Mouse (Mus musculus) urinary bladder, postnatal 10 days (tissue): Measurements from ENCODE around the gene Ndufs3.

Experiments
- DNase-seq: peaks from one replicate; pipeline ENCODE4 v3.0.0; 2022; ENCODE audit warnings: low spot score

Ndufs3 gene

DNA sequence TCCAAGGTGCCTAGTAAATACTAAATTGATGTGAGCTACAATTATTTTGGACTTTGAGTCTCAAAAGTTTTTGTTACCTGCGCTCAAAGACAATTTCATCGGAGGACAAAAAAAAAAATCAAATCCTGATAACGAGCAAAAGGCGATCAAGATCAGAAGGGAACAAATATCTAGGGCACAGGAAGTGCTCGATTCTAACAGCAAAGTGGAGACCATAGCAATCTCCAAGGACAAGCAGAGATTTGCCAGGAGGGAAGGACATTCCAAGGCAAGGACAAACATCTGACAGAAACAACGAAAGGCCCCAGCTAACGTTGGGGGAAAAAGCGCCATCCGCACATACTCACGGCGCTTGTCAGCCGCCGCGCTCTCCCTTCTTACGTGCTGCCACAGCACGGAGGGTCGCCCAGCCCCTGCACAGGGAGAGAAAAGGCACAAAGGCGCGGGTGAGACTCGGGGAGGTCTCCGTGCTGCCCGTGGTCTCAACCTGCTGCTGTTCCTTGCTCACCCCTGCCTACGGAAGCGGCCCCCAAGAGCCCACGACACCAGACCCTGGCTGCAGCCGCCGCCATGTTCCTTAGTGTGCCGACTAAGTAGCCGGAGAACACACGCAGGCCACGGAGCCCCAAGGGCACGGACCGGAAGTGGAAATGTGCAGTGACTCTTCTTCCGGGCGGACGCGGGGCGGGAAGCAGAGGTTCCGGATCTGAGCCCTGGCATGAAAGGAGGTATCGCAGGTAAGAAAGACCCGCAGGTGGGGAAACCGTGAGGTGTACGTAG lies at the start of gene Ndufs3, which contains the start of gene Kbtbd4:
Gene Ndufs3 (minus strand): TSS at position 752 of the 780 bp plus-strand sequence.
Gene Kbtbd4 (plus strand): TSS at position 665 of the 780 bp plus-strand sequence.
- peak; percentile 44 for DNase-seq

DNA sequence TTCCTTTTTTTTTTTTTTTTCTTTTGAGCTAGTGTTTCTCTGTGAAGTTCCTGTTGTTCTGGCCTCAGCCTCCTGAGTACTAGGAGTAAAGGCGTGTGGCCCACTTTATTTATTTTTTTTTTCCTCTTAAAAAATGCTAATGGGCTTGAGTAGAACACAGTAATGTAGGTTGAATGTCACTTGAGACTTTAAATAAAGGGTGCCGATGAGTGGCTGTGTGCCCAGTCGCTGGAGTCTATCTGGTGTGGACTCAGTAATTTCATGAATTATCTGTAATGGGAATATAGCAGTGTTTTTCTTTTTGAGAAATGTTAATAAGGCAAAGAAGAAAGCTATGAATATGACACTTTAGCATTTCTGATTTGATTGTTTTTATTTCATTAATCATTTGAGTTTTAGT lies 48.8 kb upstream of the Ndufs3 start:
- no peak for DNase-seq

DNA sequence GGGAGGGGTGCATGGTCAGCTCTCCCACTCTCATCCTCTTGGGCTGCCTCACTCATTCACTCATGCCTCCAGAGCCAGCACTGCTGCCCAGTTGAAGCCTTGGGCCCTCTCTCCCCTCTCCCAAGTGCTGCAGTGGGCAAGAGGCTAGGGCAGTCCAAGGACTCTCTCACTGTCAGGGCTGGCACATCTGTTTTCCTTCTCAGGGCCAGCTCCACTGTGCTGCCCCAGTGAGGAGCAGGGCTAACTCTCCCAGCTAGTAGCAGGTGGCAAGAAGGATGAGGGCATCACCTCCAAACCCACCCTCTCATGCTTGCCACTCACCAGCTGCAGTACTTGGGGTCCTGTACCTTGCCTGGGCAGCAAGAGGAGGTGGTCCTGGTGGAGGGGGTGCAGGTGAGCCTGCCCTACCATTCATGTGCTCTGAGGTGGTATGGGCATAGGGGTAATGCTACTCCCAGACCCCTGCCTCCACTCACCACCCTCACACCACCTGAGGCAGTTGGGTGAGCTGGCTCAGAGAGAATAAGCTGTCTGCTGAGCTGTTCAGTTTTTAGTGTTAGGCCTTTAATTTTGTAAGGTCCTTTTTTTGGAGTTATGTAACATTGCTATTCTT lies 46.1 kb upstream of the Ndufs3 start:
- DNase-seq: no peak

DNA sequence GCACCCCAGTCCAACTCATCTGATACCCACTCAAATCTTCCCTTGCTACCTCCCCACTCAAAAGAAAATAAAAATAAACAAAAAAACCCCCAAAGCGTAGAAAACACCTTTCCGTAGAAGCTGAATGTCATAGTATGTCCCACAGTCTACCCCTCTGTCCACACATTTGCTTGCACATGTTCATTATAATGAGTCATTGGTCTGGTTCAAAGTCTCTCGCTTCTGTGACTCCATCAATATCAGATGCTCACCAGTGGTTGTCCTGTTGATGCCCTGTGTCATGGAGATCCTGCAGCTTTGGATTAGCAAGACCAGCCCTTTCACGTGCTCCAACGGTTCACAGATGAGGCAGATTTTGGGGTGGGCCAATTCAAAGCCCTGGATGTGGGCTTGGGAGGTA lies 45.5 kb upstream of the Ndufs3 start:
- DNase-seq: no peak

DNA sequence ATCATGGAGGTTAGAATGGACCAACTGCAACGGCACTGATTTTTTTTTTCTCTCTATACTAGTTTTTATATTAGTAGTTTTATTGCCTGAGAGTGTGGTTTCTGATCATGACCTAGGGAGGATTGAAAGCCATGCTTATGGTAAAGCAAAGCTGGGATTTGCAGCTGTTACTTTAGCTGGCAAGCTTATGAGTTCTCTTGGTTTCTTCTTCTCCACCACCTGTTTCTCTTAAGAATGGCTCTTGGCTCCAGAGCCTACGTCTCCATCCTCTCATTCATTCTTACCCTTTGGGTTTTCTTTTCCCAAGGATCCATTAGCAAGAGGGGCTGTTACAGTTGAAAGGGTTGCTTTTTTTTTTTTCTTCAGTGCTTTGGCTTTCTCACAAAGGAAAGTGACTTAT lies 37.1 kb upstream of the Ndufs3 start:
- no peak for DNase-seq

DNA sequence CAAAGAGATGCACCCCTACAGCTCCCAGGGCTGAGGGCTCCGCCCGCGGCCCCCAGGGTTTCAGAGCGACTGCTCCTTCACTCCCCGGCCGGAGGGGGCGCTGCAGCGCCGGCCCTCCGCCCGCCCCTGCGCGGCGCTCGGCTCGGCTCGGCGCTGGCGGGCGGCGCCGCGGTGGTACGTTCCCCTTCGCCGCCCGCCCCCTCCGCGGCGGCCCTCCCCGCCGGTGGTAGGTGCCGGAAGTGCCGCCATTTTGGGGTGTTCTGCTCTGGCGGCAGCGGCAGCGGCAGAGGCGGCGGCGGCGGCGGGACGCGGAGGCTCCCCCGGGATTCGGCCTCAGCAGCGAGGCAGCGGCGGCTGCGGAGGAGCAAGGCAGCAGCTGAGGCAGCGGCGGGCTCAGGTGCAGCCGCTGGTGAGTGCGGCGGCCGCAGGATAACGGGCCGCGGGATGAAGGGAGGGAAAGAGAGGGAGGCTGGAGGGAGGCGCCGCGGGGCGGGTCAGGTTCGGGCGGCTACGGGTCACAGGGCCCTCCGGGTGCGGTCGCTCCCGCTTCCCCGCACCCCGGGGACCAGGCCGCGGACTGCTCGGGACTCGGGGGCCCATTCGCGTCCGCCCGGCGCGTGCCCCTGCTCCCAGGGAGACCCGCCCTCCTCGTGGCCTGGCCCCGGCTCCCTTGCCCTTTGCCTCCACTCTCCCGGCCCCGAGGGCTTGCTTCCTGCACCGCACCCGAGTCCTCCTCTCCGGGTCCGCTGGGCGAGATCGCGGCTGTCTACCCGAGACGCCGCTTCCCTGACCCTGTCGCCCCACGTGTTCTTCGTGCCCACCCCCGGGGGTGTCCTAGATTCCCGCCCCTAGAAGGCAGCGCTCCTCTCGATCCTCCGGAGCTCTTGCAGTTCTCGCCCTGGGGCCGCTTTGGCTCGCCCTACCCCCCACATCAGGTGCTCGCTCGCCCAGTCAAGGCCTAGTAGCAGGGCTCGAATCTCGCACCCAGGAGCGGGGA lies 35.9 kb upstream of the Ndufs3 start, which contains the start of gene Celf1:
Gene Celf1 (plus strand): TSS at position 150 of the 997 bp plus-strand sequence.
- DNase-seq: peak; percentile 29

DNA sequence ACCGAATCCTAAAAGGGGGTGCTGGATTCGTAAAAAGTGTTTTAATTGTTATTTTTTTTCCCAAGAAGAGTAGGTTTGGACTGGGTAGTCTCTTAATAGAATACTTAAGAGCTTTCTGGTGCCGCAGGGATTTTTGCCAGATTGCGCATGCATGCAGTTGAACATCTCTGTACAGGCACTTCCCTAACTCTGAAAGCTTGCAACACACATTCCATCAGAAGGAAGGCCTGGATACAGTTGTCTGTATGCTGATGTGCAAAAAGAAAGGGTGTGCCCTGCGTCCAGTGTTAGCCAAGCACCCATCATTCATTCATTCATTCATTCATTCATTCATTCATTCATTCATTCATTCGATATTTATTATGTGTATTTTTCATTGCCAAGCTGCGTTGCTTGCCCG lies 35.1 kb upstream of the Ndufs3 start:
- DNase-seq: no peak

DNA sequence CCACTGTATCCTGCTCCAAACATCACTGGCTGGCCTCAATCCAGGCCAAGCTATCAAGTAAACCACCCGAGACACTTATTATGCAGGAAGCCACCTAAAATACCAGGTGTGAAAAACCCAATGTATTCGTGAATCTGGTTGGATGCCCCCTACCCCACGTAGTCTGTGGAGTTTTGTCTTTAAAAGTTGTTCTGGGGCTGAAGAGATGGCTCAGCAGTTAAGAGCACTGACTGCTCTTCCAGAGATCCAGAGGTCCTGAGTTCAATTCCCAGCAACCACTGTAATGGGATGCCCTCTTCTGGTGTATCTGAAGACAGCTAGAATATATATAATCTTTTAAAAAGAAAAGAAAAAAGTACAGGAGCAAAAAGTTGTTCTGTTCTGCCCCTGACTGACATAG lies 33.7 kb upstream of the Ndufs3 start:
- no peak for DNase-seq

DNA sequence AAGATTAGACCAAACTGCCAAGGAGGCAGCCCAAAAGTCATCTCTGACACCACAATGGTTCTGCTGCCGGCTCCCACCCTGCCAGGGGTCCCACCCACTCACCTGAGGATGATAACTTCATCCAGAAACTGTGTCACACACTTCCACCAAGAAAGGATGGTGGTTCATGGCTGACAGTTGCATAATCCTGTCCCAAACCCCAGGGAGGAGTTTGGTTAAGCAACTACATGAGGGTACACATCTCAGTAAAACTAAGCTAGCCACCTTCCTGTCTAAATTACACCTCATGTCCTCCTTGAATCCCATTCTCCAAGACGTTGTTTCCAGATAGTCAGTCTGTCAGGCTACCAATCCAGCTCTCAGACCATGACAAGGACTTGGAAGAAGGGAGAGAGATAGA lies 27.6 kb upstream of the Ndufs3 start:
- DNase-seq: no peak

DNA sequence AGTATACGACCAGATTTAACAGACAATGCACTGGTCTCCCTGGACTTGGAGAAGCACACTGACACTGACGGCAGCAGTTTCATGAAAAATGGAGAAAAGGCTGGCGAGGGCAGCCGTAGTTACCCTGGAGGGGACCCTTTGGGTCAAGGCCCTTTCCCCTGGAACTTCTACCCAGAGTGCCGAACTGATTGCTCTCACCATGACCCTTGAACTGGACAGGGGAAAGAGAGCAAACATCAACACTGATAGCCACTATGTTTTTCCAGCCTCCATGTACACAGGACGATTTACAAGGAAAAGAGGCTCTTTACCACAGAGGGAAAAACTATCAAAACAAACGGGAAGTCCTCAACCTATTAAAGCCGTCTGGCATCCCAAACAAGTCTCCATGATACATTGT lies 27.2 kb upstream of the Ndufs3 start:
- DNase-seq: no peak

DNA sequence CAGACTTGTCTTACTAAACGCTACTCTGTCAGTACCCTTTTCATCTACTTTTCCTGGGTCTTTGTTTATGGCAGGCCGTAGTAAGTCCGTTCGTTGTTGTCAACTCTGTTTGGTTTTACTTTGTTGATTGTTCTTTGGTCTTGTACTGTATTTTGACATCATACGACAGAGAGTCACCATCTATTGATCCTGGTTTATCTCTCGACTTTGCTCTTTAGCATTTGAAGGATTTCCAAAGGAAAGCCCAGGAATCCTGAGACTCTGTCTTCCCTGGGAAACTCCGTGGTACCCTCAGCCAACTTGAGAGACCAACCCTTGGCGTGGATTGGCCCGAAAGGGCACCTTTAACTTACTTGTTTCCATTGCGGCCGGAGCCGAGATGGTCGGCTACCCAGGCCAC lies 23.9 kb upstream of the Ndufs3 start:
- no peak for DNase-seq

DNA sequence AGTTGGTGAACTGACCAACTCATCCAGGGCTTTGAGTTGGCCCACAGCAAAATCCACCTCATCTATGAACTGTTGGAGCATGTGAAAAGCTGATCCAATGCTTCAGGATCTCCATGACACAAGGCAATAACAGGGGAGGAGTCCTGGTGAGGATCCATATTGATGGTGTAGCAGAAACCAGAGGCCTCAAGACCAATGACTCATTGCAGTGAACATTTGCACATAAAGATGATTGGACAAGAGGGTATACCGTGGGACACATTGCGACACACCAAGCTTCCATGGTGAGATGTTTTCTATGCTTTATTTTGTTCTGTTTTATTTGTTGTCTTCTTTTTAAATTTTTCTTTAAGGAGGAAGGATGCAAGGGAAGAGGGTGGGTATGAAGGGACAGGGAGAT lies 18.0 kb upstream of the Ndufs3 start:
- DNase-seq: no peak

DNA sequence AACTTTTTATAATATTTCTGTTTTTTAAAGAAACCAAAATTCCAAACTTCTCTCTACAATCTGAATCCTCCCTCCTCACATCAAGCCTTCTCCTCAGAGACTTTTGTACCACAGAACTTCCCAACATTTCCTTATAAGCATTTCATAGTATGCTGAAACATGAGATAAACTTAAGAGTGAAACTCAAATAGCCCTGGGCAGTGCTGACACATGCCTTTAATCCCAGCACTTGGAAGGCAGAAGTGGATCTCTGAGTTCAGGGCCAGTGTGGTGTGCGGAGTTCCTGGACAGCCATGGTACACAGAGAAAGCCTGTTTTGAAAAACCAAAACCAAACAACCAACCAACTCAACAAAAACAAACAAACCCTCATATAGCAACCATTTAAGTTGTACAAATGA lies 16.6 kb upstream of the Ndufs3 start:
- DNase-seq: no peak

DNA sequence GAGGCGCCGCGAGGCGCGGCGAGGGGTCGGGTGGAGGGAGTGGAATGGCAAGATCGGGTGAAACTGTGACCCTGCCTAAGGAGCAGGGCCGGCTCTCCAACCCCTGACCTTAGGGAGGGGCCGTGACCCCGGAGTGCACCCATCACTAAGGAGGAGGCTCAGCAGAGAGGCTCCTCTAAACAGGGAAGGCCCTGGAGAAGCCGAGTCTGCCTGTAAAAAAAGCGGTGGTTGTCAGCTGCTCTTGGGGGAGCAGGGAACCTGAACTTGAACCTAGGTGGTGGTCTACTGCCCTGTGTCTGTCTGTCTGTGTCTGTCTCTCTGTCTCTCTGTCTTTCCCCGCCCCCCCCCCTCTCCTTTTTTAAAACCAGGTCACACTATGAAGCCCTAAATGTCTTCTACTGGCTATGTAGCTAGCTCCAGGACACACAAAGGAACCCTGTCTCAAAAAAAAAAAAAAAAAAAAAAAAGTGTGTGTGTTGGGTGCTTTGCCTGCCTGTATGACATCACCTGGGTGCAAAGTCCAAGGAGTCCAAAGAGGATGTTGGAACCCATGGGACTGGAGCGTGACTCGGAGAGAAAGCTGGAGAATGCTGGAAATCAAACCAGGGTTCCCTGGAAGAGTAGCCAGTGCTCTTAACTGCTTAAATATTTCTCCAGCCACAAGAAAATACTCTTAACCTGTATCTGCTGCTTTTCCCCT lies 13.5 kb upstream of the Ndufs3 start:
- no peak for DNase-seq

DNA sequence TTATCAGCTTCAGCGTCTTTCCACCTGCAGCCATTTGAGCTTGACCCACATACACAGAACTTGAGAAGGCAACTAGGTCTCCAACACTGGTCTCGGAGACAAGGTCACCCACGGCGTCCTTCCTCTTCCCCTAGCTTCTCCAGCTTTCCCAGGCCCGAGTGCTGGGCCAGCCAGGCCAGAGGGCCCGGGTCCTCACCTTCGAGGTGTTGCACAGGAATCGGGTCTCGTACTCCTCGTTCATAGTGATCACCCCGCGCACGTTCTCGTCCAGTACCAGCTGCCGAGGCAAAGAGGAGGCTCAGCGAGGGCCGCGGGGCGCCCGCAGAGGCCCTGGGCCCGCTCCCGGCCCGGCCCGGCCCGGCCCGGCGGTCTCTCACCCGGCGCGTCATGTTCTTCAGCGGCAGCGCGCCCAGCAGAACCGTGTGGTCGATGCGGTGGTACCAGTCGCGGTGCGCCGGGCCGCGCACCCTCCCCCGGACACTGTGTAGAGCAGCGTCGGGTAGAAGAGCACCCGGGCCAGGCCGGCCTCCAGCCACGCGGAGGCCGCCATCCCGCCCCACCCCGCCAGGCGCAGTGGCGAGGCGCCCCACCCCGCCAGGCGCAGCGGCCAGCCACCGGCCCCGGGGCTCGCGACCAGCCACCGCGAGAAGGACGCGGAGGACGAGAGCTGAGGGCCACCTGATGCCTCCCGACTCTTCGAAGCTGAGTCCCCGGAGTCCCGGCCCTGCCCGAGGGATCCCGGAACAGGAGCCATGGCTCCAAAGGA lies 12.8 kb upstream of the Ndufs3 start:
- DNase-seq: peak; percentile 25

DNA sequence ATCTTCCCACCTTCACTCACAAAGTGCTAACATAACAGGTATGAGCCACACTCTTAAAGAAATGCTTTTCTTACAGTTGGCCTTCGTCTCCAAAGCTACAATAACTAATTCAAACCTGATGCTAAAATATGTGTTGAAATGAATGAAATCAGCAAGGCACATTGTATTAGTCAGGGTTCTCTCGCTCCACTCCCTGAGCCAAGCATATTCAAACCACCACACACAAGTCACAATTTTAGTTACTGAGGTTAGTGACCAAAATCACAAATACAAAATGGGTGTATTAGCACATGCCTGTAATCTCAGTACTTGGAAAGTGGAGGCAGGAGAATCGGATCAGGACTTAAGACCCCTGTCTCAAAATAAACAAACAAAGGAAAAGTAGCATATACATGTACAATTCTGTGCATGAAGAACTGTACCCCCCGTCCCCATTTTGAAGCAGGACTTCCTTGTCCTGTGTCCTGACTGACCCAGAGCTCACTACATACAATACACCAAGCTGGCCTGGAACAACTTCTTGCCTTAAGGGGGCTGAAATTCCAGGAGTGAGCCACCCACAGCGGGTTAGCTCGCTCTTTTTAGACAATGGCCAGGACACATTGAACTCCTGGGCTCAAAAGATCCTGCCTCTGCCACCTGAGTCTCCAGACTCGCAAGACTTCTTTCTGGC lies 12.1 kb upstream of the Ndufs3 start:
- no peak for DNase-seq

DNA sequence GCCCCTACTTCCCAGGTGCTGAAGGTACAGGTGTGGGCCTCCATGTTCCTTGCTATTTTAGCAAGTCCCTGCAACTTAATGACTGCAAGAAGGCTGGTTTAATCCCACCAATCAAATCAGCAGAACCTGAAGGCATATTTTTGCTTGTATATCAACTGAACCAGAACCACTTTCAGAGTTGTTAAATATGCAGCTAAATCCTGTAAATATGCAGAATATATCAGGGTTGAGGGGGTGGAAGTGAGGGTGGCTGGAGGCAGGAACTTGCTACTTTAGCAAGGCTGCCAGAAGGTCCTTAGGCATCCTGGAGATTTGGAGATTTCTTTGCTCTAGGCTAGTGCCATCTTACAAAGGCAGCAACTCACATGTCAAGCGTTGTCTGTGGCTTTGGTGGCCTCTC lies 10.9 kb upstream of the Ndufs3 start:
- DNase-seq: no peak

DNA sequence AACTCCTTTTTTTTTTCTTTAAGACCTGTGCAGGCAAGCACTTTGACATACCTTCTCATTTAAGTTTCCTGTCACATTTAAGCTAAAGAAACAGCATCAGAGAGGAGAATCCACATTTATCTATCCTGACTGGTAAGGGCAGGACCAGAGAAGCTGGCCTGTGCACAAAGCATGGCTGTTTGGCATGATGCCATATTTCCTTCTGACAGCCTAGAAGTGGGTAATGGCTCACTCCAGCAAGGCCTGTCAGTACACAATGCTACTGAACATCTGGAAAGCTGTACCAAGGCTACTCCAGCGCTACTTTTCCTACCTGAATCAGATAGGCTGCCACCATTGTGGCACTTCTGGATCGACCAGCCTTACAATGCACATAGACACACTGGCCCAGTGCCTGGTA lies 9.0 kb upstream of the Ndufs3 start:
- DNase-seq: no peak

DNA sequence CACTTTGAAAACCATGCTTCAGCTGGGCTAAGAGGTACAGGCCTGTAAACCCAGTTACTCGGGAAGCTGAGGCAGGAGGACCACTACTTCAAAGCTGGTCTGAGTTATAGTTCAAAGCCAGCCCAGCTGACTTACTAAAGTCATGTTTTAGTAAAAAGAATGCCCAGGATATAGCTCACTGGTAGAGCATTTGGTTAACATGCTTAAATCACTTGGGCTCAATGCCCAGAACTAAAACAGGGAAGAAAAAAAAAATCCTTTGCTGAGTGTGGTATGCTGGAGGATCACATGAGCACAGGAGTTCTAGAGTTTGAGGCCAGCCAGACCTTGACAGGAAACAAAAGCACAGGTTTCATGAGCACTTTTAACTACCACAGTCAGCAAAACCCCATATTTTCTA lies 7.0 kb upstream of the Ndufs3 start:
- no peak for DNase-seq

DNA sequence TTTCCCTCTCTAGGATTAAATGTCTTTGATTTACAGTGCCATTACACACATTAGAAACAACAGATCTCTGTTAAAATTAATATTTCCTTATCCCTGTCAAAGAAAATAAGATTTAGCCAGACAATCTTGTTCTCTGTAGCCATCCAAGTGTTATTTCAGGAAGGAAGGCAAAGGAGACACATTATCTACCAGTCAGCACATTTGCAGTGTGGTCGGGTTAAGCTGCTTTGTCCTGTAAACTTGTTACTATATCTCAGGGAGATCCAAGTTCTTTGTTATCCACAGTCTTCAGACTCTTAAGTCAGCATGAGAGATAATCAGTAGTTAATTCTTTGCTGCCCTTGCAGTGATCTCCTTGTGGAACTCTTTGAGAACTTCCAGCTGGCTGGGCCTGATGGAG lies 6.2 kb upstream of the Ndufs3 start:
- DNase-seq: no peak

DNA sequence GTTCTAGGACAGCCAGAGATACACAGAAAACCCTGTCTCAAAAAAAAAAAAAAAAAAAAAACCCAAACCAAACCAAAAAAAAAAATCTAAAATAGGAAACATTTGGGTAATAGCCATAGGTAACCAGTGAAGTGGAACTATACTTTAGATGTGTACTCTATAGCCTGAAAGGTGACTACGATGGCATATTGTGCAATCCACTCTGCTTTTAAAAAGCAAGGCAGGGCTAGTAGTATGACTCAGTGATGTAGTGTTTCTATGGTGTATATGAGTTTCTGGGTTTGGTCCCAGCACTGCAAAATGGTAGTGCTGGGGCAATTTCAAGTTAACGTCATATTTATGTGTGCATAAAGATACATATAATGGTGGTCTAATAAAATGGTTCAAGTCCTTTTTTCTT lies 2.1 kb upstream of the Ndufs3 start:
- DNase-seq: no peak
